Comparison of ENCODE assay signal across 8 mouse cellular contexts in genomic region chr7:89903442-89904343, GRCm38 (mm10). TPM values are rescaled to one million over a fixed set of nuclear protein-coding genes. Genes with fewer than 3 reads are reported as not detected.
A peak's percentile ranks its signal among the peaks of the same experiment; 100 is the strongest.
DNase-seq lines count a peak whose midpoint lies in the region; ATAC-seq and TF ChIP-seq lines count a peak whose summit lies in the region.

Gene Ccdc81, minus strand, starts transcription at chr7:89903629.

- no peaks in the 10 kb centered on the region for H3K9me3 ChIP-seq in heart, embryonic 10.5 days
- H3K9me3 ChIP-seq in forebrain, embryonic 16.5 days (ENCODE audit: control insufficient read depth, low read length), result no peaks in the 10 kb centered on the region
- H3K9me3 ChIP-seq in midbrain, embryonic 11.5 days (ENCODE audit: control insufficient read depth, low read length), result no peaks in the 10 kb centered on the region

- WGBS in heart, embryonic 10.5 days, result 43% methylated on average over 22 of the region's 22 CpGs
- WGBS in heart, adult 2 months, result 52% methylated on average over 22 of the region's 22 CpGs
- WGBS in forebrain, embryonic 16.5 days, result 27% methylated on average over 22 of the region's 22 CpGs
- 33% methylated on average over 22 of the region's 22 CpGs for WGBS in midbrain, embryonic 11.5 days

- no peaks in the 10 kb centered on the region for H3K79me2 ChIP-seq in heart, adult 2 months (replicated peaks; ENCODE audit: control insufficient read depth, insufficient read depth, low read length)

- H3K4me1 ChIP-seq in heart, embryonic 10.5 days, result no peaks in the 10 kb centered on the region
- no peaks in the 10 kb centered on the region; the same call in 1 of the 2 replicates for H3K4me1 ChIP-seq in heart, adult 2 months (ENCODE audit: control insufficient read depth, insufficient read depth, low read length)
- peaks cover 8% of the 10 kb centered on the region for H3K4me1 ChIP-seq in forebrain, embryonic 16.5 days (replicated peaks; ENCODE audit: control insufficient read depth, insufficient read depth, low read length)
- peaks cover 2% of the 10 kb centered on the region; the same call in 1 of the 2 replicates for H3K4me1 ChIP-seq in midbrain, embryonic 11.5 days (ENCODE audit: control insufficient read depth, insufficient read depth, low read length)

- intact Hi-C loops in heart, adult 2 months (cut with DNase I), result no loop called here

- no peak within 1 kb of the TSS for H3K27ac ChIP-seq in heart, embryonic 10.5 days
- no peak within 1 kb of the TSS for H3K27ac ChIP-seq in heart, adult 2 months
- no peak within 1 kb of the TSS for H3K27ac ChIP-seq in forebrain, embryonic 16.5 days (ENCODE audit: low read length)
- H3K27ac ChIP-seq in midbrain, embryonic 11.5 days (ENCODE audit: low read depth, low read length), result no peak within 1 kb of the TSS

- H3K36me3 ChIP-seq in heart, embryonic 10.5 days, result no peaks in the 10 kb centered on the region
- H3K36me3 ChIP-seq in heart, adult 2 months (ENCODE audit: control insufficient read depth, insufficient read depth, low read length), result no peaks in the 10 kb centered on the region
- no peaks in the 10 kb centered on the region for H3K36me3 ChIP-seq in forebrain, embryonic 16.5 days (ENCODE audit: control insufficient read depth, insufficient read depth)
- H3K36me3 ChIP-seq in midbrain, embryonic 11.5 days (ENCODE audit: control insufficient read depth, insufficient read depth, low read length), result no peaks in the 10 kb centered on the region

- no peak for TF ChIP-seq EP300 in heart, adult 2 months (IDR thresholded peaks at IDR 0.05; ENCODE audit: insufficient read depth, low read depth, low read length)

- H3K27me3 ChIP-seq in heart, embryonic 10.5 days (ENCODE audit: insufficient read depth, poor library complexity, severe bottlenecking), result no peaks in the 10 kb centered on the region
- H3K27me3 ChIP-seq in heart, adult 2 months (ENCODE audit: control insufficient read depth, insufficient read depth, low read length), result no peaks in the 10 kb centered on the region
- no peaks in the 10 kb centered on the region for H3K27me3 ChIP-seq in forebrain, embryonic 16.5 days (replicated peaks; ENCODE audit: control insufficient read depth, insufficient read depth, low read length)
- no peaks in the 10 kb centered on the region for H3K27me3 ChIP-seq in midbrain, embryonic 11.5 days (ENCODE audit: control insufficient read depth, insufficient read depth, low read length)

- no peak for TF ChIP-seq CTCF in heart, adult 2 months (IDR thresholded peaks at IDR 0.05)

- peak within 1 kb of the TSS; percentile 24; the same call in 1 of the 2 replicates for H3K4me3 ChIP-seq in heart, embryonic 10.5 days
- no peak within 1 kb of the TSS for H3K4me3 ChIP-seq in heart, adult 2 months
- H3K4me3 ChIP-seq in forebrain, embryonic 16.5 days (replicated peaks; ENCODE audit: low read length), result no peak within 1 kb of the TSS
- no peak within 1 kb of the TSS for H3K4me3 ChIP-seq in midbrain, embryonic 11.5 days (ENCODE audit: low read depth, low read length)

- peak within 1 kb of the TSS; percentile 30 for H3K4me2 ChIP-seq in forebrain, embryonic 16.5 days (ENCODE audit: low read length)
- H3K4me2 ChIP-seq in midbrain, embryonic 11.5 days, result peak within 1 kb of the TSS; percentile 23; the same call in 1 of the 2 replicates

- no peak within 1 kb of the TSS for H3K9ac ChIP-seq in heart, adult 2 months (ENCODE audit: low read depth, low read length)
- no peak within 1 kb of the TSS for H3K9ac ChIP-seq in forebrain, embryonic 16.5 days (replicated peaks; ENCODE audit: low read depth, low read length)
- no peak within 1 kb of the TSS for H3K9ac ChIP-seq in midbrain, embryonic 11.5 days (ENCODE audit: low read length)

- ATAC-seq in forebrain, embryonic 16.5 days, result peak; percentile 84
- ATAC-seq in midbrain, embryonic 11.5 days (ENCODE audit: low FRiP score), result peak; percentile 92

- TF ChIP-seq POLR2A in heart, adult 2 months (IDR thresholded peaks at IDR 0.05; ENCODE audit: insufficient read depth, low read depth, low read length), result no peak

- no peak for DNase-seq in heart, embryonic 10.5 days (ENCODE audit: low spot score)
- no peak for DNase-seq in heart, adult 2 months
- peak; percentile 67 for DNase-seq in R1 (ENCODE audit: low read depth, low spot score)
- DNase-seq in midbrain, embryonic 11.5 days (ENCODE audit: low spot score, missing footprints), result peak; percentile 85
- DNase-seq in cerebellum, adult 9-10 months, result no peak
- DNase-seq in cerebellum, adult 8-10 months, result no peak
- DNase-seq in frontal cortex, postnatal 14 days (ENCODE audit: low spot score in 2 of 2), result no peak

RNA-seq across cellular contexts. Expression of gene Ccdc81, which starts in this region (rescaled TPM):
- 0.05 TPM in 1 of 2 replicates, not detected in the other for polyA plus RNA-seq in heart, embryonic 10.5 days (2016; fragmentation: Nextera tagmentation; extraction: Ambion mirVana)
- not detected for total RNA-seq in heart, adult 2 months (2021)
- 0.23 TPM in 1 of 2 replicates, not detected in the other for polyA plus RNA-seq in heart, adult 2 months (2012; rRNA removed)
- polyA plus RNA-seq in forebrain, embryonic 16.5 days (2015; fragmentation: Nextera tagmentation; extraction: Ambion mirVana), result 0.39 and 0.48 TPM in 2 replicates
- 0.10 and 0.23 TPM in 2 replicates for polyA plus RNA-seq in midbrain, embryonic 11.5 days (2014; fragmentation: Nextera tagmentation; extraction: Ambion mirVana)

Comparison
In these comparisons a context has a peak if more than half of its experiments do, and no peak if none do; other contexts are left out.
1. Peak in ATAC-seq and H3K4me2 ChIP-seq in forebrain, embryonic 16.5 days; RNA of the gene not detected or under 1 TPM.
2. Peak in DNase-seq, ATAC-seq and H3K4me2 ChIP-seq in midbrain, embryonic 11.5 days; RNA of the gene not detected or under 1 TPM.